Mouse (Mus musculus) right cerebral cortex, postnatal 10 days (tissue): Measurements from ENCODE around the gene Ttyh2.

Experiments
- DNase-seq, 2 experiments: peaks; one replicate each; pipeline ENCODE4 v3.0.0; 2021; ENCODE audit warnings: low spot score in 2 of 2

Gene Ttyh2

DNA sequence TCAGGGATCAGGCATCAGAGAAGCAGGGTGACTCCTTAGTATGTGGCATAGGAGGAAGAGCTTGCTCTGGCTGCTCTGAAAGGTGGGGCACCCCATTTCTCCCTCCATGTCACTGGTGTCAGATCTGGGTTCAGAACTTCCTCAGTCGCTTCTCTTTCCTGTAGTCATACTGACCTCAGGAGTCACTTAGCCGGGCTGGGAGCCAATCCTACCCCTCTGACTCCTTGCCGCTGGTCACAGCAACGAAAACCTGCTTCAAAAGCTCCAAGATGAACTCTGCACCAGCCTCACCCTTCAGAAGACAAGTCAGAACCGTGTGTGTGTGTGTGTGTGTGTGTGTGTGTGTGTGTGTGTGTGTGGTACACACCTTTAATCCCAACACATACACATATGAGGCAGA, 31.1 kb downstream of the Ttyh2 start:
- DNase-seq: no peak

- no peak for DNase-seq
These were observed 36.2 kb downstream of the Ttyh2 start for GRCm38 (mm10) chr11:114711393-114711792.

- DNase-seq: no peak
These were observed 36.6 kb downstream of the Ttyh2 start for GRCm38 (mm10) chr11:114711861-114712260.

DNA sequence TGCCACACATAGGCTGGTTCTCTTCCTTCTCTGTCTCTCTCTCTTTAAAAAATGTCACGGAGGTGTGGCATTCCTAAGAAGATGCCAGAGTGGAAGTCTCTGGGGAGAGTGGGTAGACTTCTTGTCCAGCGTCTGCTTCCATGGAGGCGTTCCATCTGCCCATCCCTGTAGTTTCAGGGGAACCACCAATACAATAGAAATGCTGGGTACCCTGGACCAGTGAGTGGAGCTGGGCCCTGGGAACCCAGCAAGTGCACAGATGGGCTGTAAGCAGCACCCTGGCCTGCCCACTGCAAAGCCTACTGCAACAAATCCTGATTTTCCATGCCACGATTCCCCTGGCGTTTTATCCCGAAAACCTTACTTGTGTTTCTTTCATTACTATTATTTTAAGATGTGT, 39.3 kb downstream of the Ttyh2 start:
- DNase-seq: peak; percentile 50 to 61

DNA sequence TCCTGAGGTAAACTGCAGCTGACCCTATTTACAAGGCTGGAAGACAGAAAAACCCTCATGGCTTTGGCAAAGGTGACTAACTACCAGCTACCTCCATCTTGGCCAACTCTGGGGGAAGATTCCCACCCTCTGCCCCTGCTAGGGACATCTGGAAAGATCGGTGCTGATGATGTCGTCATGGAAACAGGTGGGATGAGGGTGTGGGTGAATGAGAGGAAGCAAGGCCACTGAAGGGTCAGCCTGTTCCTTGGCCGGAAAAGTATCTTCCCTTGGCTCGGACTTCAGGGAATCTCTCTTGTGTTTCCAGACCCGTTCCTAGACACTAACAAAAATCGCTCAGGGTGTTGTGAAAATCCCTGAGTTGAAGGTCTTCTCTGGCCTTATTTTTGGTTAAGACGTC, 40.3 kb downstream of the Ttyh2 start:
- DNase-seq: no peak

DNA sequence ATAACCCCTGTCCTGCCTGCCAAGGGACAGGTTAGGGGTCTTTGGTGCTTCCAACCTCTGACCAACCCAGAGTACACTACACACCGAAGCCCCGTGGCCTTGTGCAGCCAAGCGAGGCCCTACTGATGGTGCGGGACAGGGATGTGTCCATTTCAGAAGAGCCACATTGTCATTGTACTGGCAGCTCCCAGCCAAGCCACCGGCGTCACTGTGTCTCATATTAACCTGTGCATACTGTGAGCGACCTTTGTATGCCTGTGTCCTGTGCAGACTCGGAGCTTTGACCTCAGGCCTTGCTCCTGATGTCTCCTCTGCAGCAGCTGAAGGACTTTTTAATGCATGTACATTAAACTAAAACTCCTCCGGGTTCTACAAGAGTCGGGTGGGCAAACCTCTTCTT, 45.3 kb downstream of the Ttyh2 start:
- DNase-seq: no peak

- no peak for DNase-seq
These were observed 47.2 kb downstream of the Ttyh2 start for GRCm38 (mm10) chr11:114722438-114722837.

DNA sequence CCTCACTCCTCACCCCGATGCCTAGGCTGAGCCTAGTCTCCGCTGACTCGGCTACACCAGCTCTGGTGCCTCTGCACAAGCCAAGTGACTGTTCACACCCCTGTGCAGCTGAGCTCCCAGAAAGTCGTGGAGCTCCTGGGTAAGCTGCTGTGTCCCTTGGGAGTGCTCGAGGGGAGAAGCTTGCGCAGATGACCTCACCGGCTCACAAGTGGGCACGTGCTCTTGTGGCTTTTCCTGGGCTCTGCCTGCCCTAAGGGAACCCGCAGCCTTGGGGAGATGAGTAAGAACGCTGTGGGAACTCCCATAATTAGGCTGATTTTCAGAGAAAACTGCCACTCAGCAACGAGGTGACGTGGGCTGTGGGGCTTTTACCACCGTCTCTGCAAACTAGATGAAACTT, 47.8 kb downstream of the Ttyh2 start:
- no peak for DNase-seq

GRCm38 (mm10) chr11:114724787-114725590, 49.8 kb downstream of the Ttyh2 start:
- no peak for DNase-seq

DNA sequence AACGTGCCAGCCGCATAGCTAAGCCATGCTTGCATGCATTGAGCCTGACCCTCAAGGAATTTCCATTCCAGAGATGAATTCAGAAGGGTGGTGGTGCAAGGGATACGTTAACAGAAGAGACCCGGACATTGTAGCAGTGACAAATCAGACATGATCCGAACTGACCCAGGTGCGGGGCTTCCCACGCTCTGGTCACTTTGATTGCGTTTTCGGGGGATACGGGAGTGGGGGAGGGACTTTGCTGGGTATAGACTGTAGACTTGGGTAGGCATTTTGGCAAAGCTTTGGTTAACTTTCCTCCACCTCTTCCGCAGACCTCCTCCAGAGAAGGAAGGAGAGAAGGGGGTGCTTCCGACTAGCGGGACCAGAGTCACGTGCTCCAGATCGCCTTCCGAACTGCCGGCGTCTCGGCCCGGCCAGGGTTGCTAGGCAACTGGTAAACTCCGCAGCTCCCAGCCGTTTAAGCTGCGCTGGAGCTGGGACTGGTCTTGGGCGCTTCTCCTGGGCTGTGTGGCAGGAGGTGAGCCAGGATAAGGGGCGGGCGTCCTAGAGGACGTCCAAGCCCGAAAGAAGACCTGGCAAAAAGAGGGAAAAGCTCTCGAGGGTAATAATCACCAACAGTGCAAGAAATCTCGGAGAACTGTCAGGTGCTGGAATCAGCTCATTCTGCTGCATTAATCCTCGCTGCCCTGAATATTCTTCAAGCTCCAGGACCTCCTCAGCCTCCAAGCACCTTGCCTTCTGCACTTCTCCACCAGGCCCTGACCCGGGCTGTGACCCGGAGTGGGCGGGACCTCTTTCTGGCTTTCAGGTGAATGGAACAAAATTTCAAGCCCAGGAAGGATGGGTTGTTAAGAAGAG, 52.0 kb downstream of the Ttyh2 start, which contains the start of gene Dnaic2:
TSS of gene Dnaic2 (plus strand) at position 444 of the 861 bp plus-strand sequence.
- DNase-seq: peak; percentile 88

GRCm38 (mm10) chr11:114727826-114728186, 52.6 kb downstream of the Ttyh2 start:
- DNase-seq: no peak

DNA sequence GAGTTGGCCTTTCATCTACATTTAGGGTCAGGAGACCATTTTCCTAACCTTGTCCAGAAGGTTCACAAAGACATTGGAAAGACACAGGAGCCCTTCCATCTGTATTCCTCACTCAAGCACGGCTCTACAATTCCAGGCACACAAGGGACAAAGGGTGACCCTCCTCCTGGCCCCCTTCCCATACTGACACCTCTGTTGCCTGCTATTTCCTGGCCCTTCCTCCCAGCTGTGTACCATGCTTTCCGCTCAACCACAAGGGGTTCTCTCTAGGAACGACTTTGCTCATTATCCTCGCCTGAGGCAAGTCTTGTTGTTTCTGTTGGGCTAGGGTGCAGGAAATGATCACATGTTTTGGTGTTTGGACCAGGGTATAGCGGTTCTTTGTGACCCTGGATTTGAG, 53.1 kb downstream of the Ttyh2 start:
- DNase-seq: no peak

GRCm38 (mm10) chr11:114729832-114730363, 54.7 kb downstream of the Ttyh2 start:
- DNase-seq: no peak

GRCm38 (mm10) chr11:114731711-114732110, 56.5 kb downstream of the Ttyh2 start:
- DNase-seq: no peak

GRCm38 (mm10) chr11:114732890-114733289, 57.7 kb downstream of the Ttyh2 start:
- DNase-seq: no peak

DNA sequence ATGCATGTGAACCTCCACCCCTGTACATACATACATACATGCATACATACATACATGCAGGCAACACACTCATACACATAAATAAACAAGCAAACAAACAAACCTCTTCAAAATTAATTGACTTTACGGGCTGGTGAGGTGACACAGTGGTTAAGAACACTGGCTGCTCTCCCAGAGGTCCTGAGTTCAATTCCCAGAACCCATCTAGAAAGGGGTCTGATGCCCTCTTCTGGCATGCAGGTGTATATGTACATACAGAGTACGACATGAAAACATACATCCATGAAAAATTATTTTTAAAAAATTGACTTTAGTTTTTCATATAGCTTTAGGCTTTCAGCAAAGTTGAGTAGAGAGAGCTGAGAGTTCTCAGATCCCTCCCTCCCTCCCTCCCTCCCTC, 60.9 kb downstream of the Ttyh2 start:
- DNase-seq: no peak

GRCm38 (mm10) chr11:114736913-114737624, 61.8 kb downstream of the Ttyh2 start:
- DNase-seq: peak; percentile 51 to 68

GRCm38 (mm10) chr11:114740598-114740997, 65.4 kb downstream of the Ttyh2 start:
- DNase-seq: no peak

DNA sequence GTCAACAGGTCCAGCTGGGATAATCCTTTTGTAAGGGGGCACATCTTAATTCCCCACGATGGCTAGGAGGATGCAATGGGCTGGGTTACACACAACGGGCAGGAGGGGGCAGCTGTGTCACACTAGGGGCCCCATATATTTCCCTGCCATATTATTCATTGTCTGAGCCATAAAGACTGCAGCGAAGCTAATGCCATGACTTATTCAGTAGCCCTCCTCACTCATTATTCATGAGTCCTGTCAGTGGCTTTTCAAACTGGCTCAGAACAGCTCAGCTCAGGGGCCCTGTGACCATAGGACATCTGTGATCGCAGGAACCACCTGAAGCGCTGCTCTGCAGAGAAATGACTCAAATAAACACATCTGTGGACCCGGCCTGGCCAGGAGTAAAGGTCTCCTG, 66.2 kb downstream of the Ttyh2 start:
- no peak for DNase-seq

GRCm38 (mm10) chr11:114745134-114745533, 69.9 kb downstream of the Ttyh2 start:
- DNase-seq: peak; percentile 89 to 93

GRCm38 (mm10) chr11:114747564-114748138, 72.4 kb downstream of the Ttyh2 start:
- no peak for DNase-seq
